Mouse (Mus musculus) limb, embryonic 13.5 days (tissue): ENCODE results near the gene Acacb. TPM values are rescaled to one million over a fixed set of nuclear protein-coding genes. Genes with fewer than 3 reads are reported as not detected.

Experiments used
- ATAC-seq: fragments of 200-750 bp; cut with Nextera tagmentation; 2 replicates; pipeline ENCODE4 v1.8.0; 2017; ENCODE audit warnings: low read depth, moderate number of reproducible peaks, moderate TSS enrichment; ENCODE audit not compliant: low FRiP score
- H3K27ac ChIP-seq: fragments of 300-500 bp; sonication (generic); 2 replicates; pipeline ENCODE4 v1.5.1; 2015; ENCODE audit warnings: inconsistent platforms, mild to moderate bottlenecking, moderate library complexity
- H3K27me3 ChIP-seq: fragments of 300-500 bp; sonication (generic); 2 replicates; pipeline ENCODE4 v1.6.1; 2015; ENCODE audit warnings: mild to moderate bottlenecking, inconsistent platforms
- H3K36me3 ChIP-seq: fragments of 300-500 bp; sonication (generic); 2 replicates; pipeline ENCODE4 v1.6.1; 2015; ENCODE audit warnings: inconsistent platforms, mild to moderate bottlenecking, moderate library complexity
- H3K4me1 ChIP-seq: fragments of 300-500 bp; sonication (generic); 2 replicates; pipeline ENCODE4 v1.6.1; 2015; ENCODE audit warnings: inconsistent platforms
- H3K4me2 ChIP-seq: fragments of 300-500 bp; sonication (generic); replicated peaks from 2 replicates; pipeline ENCODE4 v1.6.1; 2015; ENCODE audit warnings: inconsistent platforms, mild to moderate bottlenecking, moderate library complexity
- H3K4me3 ChIP-seq: fragments of 300-500 bp; sonication (generic); 2 replicates; pipeline ENCODE4 v1.5.1; 2015; ENCODE audit warnings: moderate library complexity, mild to moderate bottlenecking, inconsistent platforms
- H3K9ac ChIP-seq: fragments of 300-500 bp; sonication (generic); 2 replicates; pipeline ENCODE4 v1.6.1; 2015; ENCODE audit warnings: mild to moderate bottlenecking, inconsistent platforms
- H3K9me3 ChIP-seq: fragments of 300-500 bp; sonication (generic); 2 replicates; pipeline ENCODE4 v1.6.1; 2016; ENCODE audit warnings: inconsistent platforms
- WGBS: fragments of 180-500 bp; shearing (Covaris S2); methylation state at CpG from one replicate; pipeline ENCODE4 v1.1.7; 2015; 5-methylcytosine and 5-hydroxymethylcytosine counted together
- polyA plus RNA-seq: library from polyadenylated mRNA; unstranded; fragments of >200 nt; fragmentation: Nextera tagmentation; extraction: Ambion mirVana; gene quantifications from 2 replicates; pipeline ENCODE4 v1.2.1, GENCODE M21; 2015

Gene Acacb
- polyA plus RNA-seq, 1 experiment from 2014 or later: 4.3 TPM

GRCm38 (mm10) chr5:114126499-114127244, 19.7 kb upstream of the Acacb start:
- Histone ChIP-seq H3K36me3 (peaks cover 44% of the 10 kb centered on the region), H3K27ac (no peak overlapping the region), H3K4me1 (peaks cover 7% of the 10 kb centered on the region), H3K9me3 (no peaks in the 10 kb centered on the region), H3K9ac (no peak overlapping the region), H3K4me3 (peak overlapping the region; percentile 68), H3K27me3 (no peaks in the 10 kb centered on the region), H3K4me2 (peak overlapping the region; percentile 94)
- WGBS: 90% methylated on average over 7 of the region's 7 CpGs
- ATAC-seq: no peak

DNA sequence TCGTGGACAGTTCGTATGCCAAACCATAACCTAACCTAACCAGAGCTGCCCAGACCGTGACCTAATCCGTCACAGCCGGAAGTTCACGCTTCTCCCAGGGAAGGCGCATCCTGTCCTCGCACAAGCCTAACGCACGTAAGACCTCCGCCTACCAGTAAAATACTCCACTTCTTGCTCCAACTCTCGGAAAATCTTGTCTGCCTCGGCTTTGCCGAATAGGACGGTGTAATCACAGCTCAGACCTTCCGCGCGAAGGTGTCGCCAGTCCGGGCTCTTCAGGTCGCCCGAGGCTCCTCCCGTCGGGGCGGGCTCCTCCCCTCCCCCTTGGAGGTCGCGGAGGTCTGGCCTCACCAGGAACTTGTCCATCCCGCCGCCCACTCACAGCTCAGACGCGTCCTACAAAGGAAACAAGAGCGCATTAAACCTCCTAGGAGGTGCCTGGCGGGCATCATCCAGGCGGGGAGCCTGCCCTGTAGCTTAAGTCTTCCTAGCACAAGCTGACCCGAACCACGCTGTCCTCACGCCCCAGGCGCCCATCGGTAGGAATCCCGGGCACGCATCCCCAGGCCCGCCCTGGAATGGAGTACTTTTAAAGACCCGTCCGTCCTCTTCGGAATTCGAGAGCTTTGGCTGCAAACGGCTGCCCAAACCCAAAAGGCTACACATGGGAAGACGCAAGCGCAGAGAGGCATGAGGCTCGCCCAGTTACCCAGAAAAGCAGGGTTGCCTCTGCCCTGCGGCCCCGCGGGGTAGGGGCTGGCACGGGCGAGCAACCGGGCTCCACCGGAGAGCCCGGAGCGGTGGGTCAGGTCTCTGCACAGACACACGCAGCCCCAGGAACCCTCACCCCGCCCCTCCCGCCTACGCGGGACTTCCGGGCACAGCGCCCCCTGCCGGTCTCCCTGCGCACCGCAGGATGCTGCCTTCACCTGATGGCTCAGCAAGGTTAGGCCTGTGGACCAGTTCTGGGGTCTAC, 18.7 kb upstream of the Acacb start, which contains the start of gene Alkbh2:
Alkbh2 (minus strand) TSS at position 845 of the 976 bp plus-strand sequence.
- WGBS: under 1% methylated on average over 69 of the region's 69 CpGs
- peak within 1 kb of the TSS; percentile 88 for H3K27ac ChIP-seq
- peak within 1 kb of the TSS; percentile 78 for H3K9ac ChIP-seq
- 0 out of 2 replicates have a peak, but pooled peaks have one; percentile 13 for ATAC-seq
- peak within 1 kb of the TSS; percentile 94 for H3K4me2 ChIP-seq
- no peaks in the 10 kb centered on the region for H3K27me3 ChIP-seq
- peak within 1 kb of the TSS; percentile 68 for H3K4me3 ChIP-seq
- peaks cover 34% of the 10 kb centered on the region for H3K36me3 ChIP-seq
- H3K9me3 ChIP-seq: no peaks in the 10 kb centered on the region
- peaks cover 16% of the 10 kb centered on the region for H3K4me1 ChIP-seq

DNA sequence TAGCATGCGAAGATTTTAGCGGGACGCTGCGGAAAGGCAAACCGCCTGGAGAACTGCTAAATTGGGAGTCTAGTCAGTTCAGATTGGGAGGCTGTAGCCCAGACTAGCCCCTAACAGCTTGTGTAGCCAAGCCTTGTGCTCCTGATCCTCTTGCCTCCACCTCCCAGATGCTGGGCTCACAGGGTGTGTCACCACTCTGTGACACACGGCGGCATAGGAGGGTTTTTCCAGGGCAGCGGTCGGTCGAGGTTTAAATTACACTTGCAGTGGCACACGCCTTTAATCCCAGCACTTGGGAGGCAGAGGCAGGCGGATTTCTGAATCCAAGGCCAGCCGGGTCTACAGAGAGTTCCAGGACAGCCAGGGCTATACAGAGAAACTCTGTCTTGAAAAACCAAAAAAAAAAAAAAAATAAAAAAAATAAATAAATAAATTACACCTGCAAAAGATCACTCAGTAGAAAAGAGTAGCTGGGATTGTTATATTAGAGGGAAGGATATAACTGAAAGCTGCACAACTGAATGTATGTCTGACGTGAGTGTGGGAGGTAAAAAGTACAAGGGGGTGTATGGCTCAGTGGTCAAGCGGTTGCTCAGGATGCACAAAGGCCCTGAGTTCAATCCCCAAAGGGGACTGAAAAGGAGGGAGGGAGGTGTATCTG, 16.7 kb upstream of the Acacb start:
- Histone ChIP-seq H3K4me2 (peak overlapping the region; percentile 96), H3K36me3 (peaks cover 22% of the 10 kb centered on the region), H3K9me3 (no peaks in the 10 kb centered on the region), H3K4me3 (peak overlapping the region; percentile 85), H3K4me1 (peaks cover 32% of the 10 kb centered on the region), H3K27ac (0 out of 2 replicates have a peak overlapping the region, but pooled peaks have one; percentile 55), H3K9ac (no peak overlapping the region; the same call in 1 of the 2 replicates), H3K27me3 (no peaks in the 10 kb centered on the region)
- WGBS: 80% methylated on average over 15 of the region's 15 CpGs
- ATAC-seq: no peak

DNA sequence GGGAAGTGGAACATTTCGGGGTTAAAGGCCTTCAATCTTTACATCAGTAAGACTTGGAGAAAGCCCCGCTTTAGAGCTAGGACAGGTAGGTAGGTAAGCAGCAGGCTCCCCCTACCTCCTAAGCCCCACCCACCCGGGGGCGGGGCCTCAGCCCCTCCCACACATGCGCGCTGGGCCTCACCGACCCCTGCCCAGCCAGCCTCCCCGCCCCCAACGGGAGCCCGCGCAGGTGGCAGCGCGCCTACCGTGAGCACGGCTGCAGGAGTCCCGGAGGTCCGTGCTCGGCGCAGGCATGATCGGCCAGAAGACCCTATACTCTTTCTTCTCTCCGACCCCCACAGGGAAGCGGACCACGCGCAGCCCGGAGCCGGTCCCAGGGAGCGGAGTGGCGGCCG, 16.1 kb upstream of the Acacb start, which contains the start of gene Ung:
Ung (plus strand) TSS at position 176 of the 395 bp plus-strand sequence.
- peak within 1 kb of the TSS; percentile 74 for H3K9ac ChIP-seq
- peak within 1 kb of the TSS; percentile 96 for H3K4me2 ChIP-seq
- no peaks in the 10 kb centered on the region for H3K27me3 ChIP-seq
- no peaks in the 10 kb centered on the region for H3K9me3 ChIP-seq
- ATAC-seq: peak; percentile 49; the same call in 1 of the 2 replicates
- H3K4me3 ChIP-seq: peak within 1 kb of the TSS; percentile 85
- peaks cover 17% of the 10 kb centered on the region for H3K36me3 ChIP-seq
- under 1% methylated on average over 28 of the region's 29 CpGs for WGBS
- peaks cover 32% of the 10 kb centered on the region for H3K4me1 ChIP-seq
- H3K27ac ChIP-seq: peak within 1 kb of the TSS; percentile 71

GRCm38 (mm10) chr5:114130698-114131520, 15.4 kb upstream of the Acacb start:
- no peaks in the 10 kb centered on the region for H3K27me3 ChIP-seq
- ATAC-seq: peak; percentile 98
- peak overlapping the region; percentile 74 for H3K9ac ChIP-seq
- peak overlapping the region; percentile 96 for H3K4me2 ChIP-seq
- H3K36me3 ChIP-seq: peaks cover 13% of the 10 kb centered on the region; the same call in 1 of the 2 replicates
- H3K27ac ChIP-seq: peak overlapping the region; percentile 71
- under 1% methylated on average over 82 of the region's 87 CpGs for WGBS
- H3K4me3 ChIP-seq: peak overlapping the region; percentile 85
- peaks cover 32% of the 10 kb centered on the region for H3K4me1 ChIP-seq
- H3K9me3 ChIP-seq: no peaks in the 10 kb centered on the region

DNA sequence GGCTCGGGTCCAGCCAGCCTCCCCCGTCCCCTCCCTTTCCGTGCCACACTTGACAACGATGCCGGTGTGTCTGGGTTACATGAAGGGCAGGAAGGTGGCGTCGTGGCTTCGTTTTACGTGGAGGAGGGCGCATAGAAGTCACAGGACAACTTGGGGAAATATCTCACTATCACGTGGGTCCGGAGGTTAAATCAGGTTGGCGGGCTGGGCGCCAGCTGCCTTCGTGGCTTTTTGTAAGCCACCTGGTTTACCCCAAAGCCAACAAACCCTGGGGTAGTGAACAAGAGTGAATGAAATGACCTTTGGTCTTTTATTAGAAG, 14.9 kb upstream of the Acacb start:
- under 1% methylated on average over 15 of the region's 15 CpGs for WGBS
- Histone ChIP-seq H3K36me3 (peaks cover 16% of the 10 kb centered on the region), H3K9ac (peak overlapping the region; percentile 74), H3K4me3 (peak overlapping the region; percentile 85), H3K4me1 (peaks cover 32% of the 10 kb centered on the region), H3K9me3 (no peaks in the 10 kb centered on the region), H3K27me3 (no peaks in the 10 kb centered on the region), H3K27ac (peak overlapping the region; percentile 71), H3K4me2 (peak overlapping the region; percentile 96)
- no peak for ATAC-seq

- Histone ChIP-seq H3K9me3 (no peaks in the 10 kb centered on the region), H3K27me3 (no peaks in the 10 kb centered on the region), H3K9ac (no peak overlapping the region), H3K27ac (no peak overlapping the region), H3K4me1 (peaks cover 38% of the 10 kb centered on the region), H3K4me2 (peak overlapping the region; percentile 96; the same call in 1 of the 2 replicates), H3K4me3 (no peak overlapping the region), H3K36me3 (peaks cover 29% of the 10 kb centered on the region)
- WGBS: 89% methylated on average over 6 of the region's 6 CpGs
- ATAC-seq: no peak
Observed at GRCm38 (mm10) chr5:114132841-114133240, 13.5 kb upstream of the Acacb start.

GRCm38 (mm10) chr5:114134091-114134534, 12.2 kb upstream of the Acacb start:
- 62% methylated on average over 6 of the region's 6 CpGs for WGBS
- Histone ChIP-seq H3K27ac (no peak overlapping the region), H3K4me3 (no peak overlapping the region), H3K9ac (no peak overlapping the region; the same call in 1 of the 2 replicates), H3K9me3 (no peaks in the 10 kb centered on the region), H3K4me1 (peaks cover 49% of the 10 kb centered on the region), H3K36me3 (peaks cover 38% of the 10 kb centered on the region), H3K4me2 (no peak overlapping the region), H3K27me3 (no peaks in the 10 kb centered on the region)
- ATAC-seq: no peak

GRCm38 (mm10) chr5:114135516-114135915, 10.8 kb upstream of the Acacb start:
- Histone ChIP-seq H3K4me3 (no peak overlapping the region), H3K36me3 (peaks cover 46% of the 10 kb centered on the region), H3K9me3 (no peaks in the 10 kb centered on the region), H3K4me1 (peaks cover 54% of the 10 kb centered on the region), H3K9ac (no peak overlapping the region), H3K27me3 (no peaks in the 10 kb centered on the region), H3K4me2 (no peak overlapping the region), H3K27ac (no peak overlapping the region)
- ATAC-seq: no peak
- 84% methylated on average over 10 of the region's 10 CpGs for whole genome bisulfite sequencing

DNA sequence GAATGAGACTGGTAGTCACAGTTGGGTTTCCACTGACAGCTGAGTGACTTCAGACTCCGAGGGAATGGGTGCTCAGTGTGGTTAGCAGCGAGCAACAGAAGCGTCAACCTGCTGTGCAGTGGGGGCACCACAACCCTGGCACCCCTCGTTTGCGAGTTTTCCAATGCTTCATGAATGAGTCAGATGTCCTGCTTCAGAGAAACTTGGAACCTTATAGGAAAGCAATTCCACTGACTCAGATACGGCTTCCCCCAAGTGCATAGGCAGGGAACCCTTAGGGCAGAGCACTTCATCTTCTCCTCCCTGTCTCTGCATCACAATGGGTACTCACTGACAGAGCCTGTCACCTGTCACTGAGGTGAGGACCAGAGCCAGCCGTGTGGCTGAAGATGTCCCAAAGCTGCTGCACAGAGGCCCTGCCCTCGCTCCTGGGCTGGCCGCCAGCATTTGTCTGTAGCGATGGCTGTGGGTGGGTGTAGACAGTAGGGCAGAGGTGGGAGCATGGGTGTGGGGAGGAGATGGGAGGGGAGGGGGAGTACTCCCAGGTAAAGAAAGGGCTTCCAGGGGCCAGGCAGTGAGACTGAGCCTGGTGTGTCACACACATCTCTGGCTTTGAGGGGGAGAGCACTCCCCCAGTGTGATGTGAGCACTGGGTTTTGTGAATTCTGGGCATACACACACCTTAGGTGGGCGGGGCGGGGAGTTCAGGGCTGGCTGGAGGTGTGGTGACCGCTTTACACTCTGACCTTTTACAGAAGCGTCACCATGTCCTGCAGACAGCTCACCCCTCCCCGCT, 8.7 kb upstream of the Acacb start:
- H3K9ac ChIP-seq: peak overlapping the region; percentile 19; the same call in 1 of the 2 replicates
- no peak overlapping the region for H3K4me3 ChIP-seq
- H3K27ac ChIP-seq: peak overlapping the region; percentile 10; the same call in 1 of the 2 replicates
- no peaks in the 10 kb centered on the region for H3K27me3 ChIP-seq
- ATAC-seq: no peak
- H3K9me3 ChIP-seq: no peaks in the 10 kb centered on the region
- WGBS: 85% methylated on average over 15 of the region's 15 CpGs
- peaks cover 42% of the 10 kb centered on the region for H3K4me1 ChIP-seq
- H3K36me3 ChIP-seq: peaks cover 46% of the 10 kb centered on the region
- H3K4me2 ChIP-seq: no peak overlapping the region
